Mouse (Mus musculus) hindbrain, embryonic 15.5 days (tissue): ENCODE results near the gene Map3k7cl. TPM values are rescaled to one million over a fixed set of nuclear protein-coding genes. Genes with fewer than 3 reads are reported as not detected.

Source experiments
- ATAC-seq: fragments of 200-750 bp; cut with Nextera tagmentation; 2 replicates; pipeline ENCODE4 v1.8.0; 2017; ENCODE audit warnings: low read depth, moderate number of reproducible peaks, moderate TSS enrichment; ENCODE audit not compliant: low FRiP score
- H3K27ac ChIP-seq: fragments of 300-500 bp; sonication (generic); replicated peaks from 2 replicates; pipeline ENCODE4 v1.5.1; 2015; ENCODE audit warnings: mild to moderate bottlenecking, inconsistent platforms
- H3K27me3 ChIP-seq: fragments of 300-500 bp; sonication (generic); 2 replicates; pipeline ENCODE4 v1.6.1; 2015; ENCODE audit warnings: control low read depth, inconsistent platforms
- H3K36me3 ChIP-seq: fragments of 300-500 bp; sonication (generic); 2 replicates; pipeline ENCODE4 v1.6.1; 2015; ENCODE audit warnings: control low read depth, inconsistent platforms
- H3K4me1 ChIP-seq: fragments of 300-500 bp; sonication (generic); replicated peaks from 2 replicates; pipeline ENCODE4 v1.6.1; 2015; ENCODE audit warnings: control low read depth, inconsistent platforms
- H3K4me2 ChIP-seq: fragments of 300-500 bp; sonication (generic); 2 replicates; pipeline ENCODE4 v1.6.1; 2015; ENCODE audit warnings: moderate library complexity, mild to moderate bottlenecking, inconsistent platforms
- H3K4me3 ChIP-seq: fragments of 300-500 bp; sonication (generic); 2 replicates; pipeline ENCODE4 v1.5.1; 2015; ENCODE audit warnings: mild to moderate bottlenecking, inconsistent platforms
- H3K9ac ChIP-seq: fragments of 300-500 bp; sonication (generic); 2 replicates; pipeline ENCODE4 v1.6.1; 2015; ENCODE audit warnings: inconsistent platforms
- H3K9me3 ChIP-seq: fragments of 300-500 bp; sonication (generic); 2 replicates; pipeline ENCODE4 v1.6.1; 2016; ENCODE audit warnings: control low read depth, inconsistent platforms
- WGBS: fragments of 180-500 bp; shearing (Covaris S2); methylation state at CpG from one replicate; pipeline ENCODE4 v1.1.7; 2015; 5-methylcytosine and 5-hydroxymethylcytosine counted together
- polyA plus RNA-seq: library from polyadenylated mRNA; unstranded; fragments of >200 nt; fragmentation: Nextera tagmentation; extraction: Ambion mirVana; gene quantifications from 2 replicates; pipeline ENCODE4 v1.2.1, GENCODE M21; 2015

Map3k7cl gene
- polyA plus RNA-seq: not detected in 2 replicates

DNA sequence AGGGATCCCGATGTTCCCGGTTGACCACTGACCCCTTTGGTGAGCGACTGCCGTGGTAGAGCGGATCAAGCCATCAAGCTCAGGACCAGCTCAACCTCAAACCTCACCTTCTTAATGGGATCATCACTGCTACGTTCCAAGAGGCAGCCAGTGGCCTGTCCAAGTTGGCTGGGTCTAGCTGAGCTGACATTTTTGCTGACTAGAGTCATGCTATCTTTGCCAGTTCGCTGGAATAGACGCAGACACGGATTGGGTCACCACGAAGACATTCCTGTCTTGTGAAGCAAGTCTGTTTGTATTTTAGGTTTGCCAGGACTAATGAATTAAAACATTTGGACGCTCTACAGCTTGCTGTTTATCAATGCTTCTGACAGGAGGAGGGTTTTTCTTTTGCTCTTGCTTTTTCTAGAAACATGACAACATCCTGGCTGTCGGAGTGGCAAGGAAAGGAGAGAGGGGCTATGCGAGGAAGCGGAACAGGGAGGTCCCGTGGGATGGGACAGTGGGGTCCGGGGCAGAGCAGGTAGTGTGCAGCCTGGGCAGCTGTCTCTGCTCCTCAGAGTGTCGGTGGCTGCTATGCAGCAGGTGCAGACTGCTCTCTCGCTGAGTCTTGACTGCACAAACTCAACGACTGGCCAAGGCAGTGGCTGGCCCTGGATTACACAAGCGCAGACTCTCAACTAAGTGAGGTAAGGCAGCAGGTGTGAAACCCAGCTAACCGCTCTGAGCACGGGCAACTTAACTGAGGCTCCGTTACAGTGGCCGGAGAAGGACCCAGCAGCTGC, at the start of gene Map3k7cl:
TSS of gene Map3k7cl (plus strand) at position 424 of the 785 bp plus-strand sequence.
- no peak within 1 kb of the TSS for H3K27ac ChIP-seq
- WGBS: 79% methylated on average over 24 of the region's 24 CpGs

DNA sequence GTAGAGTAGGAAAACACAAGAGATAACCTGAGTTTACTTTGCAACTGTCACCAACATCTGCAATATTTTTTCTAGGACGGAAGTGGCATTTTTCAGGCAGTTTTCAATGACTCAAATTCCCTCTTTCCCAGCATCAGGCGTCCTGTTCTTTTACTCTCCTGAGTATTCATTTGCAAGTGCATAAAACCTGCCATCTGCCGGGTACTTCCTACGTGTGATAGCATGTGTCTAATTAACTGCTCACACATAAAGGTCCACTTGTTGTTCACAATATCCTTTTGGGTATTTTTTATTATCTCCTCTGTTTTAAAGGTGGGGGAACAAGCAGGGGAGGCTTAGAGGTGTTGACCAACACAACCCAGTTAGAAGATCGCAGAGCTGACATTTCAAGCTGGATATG, 41.4 kb upstream of the Map3k7cl start:
- no peak overlapping the region for H3K4me2 ChIP-seq
- no peaks in the 10 kb centered on the region for H3K27me3 ChIP-seq
- no peak overlapping the region for H3K9ac ChIP-seq
- WGBS: 56% methylated on average over 5 of the region's 5 CpGs
- no peaks in the 10 kb centered on the region for H3K4me1 ChIP-seq
- ATAC-seq: no peak
- H3K36me3 ChIP-seq: no peaks in the 10 kb centered on the region
- H3K27ac ChIP-seq: no peak overlapping the region
- no peaks in the 10 kb centered on the region for H3K9me3 ChIP-seq
- no peak overlapping the region for H3K4me3 ChIP-seq

More for the DNA sequence above, at the start of gene Map3k7cl:
- no peak within 1 kb of the TSS for H3K4me2 ChIP-seq
- ATAC-seq: no peak
- no peaks in the 10 kb centered on the region for H3K27me3 ChIP-seq
- H3K9ac ChIP-seq: no peak within 1 kb of the TSS
- no peaks in the 10 kb centered on the region for H3K36me3 ChIP-seq
- H3K4me1 ChIP-seq: no peaks in the 10 kb centered on the region
- no peak within 1 kb of the TSS for H3K4me3 ChIP-seq
- no peaks in the 10 kb centered on the region for H3K9me3 ChIP-seq

DNA sequence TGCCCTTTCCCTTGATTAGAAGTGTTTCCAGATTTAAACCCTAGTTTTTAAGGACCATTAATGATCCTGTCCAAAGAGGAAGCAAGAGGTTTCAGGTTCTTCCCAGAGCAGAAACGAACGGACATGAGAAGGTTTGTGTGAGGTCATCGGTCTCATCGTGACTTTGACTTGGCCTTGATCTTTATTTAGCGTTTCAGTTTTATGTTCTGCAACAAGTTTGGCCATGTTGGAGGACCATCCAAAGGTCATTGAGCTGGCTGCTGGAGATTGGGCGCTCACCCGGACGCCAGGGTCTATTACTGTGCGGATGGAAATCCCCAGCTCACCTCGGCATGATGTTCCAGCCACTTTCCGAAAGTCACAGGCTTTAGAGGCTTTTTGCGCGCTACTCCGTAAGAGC, 40.8 kb upstream of the Map3k7cl start:
- ATAC-seq: no peak
- whole genome bisulfite sequencing: 95% methylated on average over 14 of the region's 14 CpGs
- Histone ChIP-seq H3K4me3 (no peak overlapping the region), H3K4me2 (no peak overlapping the region), H3K27ac (no peak overlapping the region), H3K27me3 (no peaks in the 10 kb centered on the region), H3K36me3 (no peaks in the 10 kb centered on the region), H3K4me1 (no peaks in the 10 kb centered on the region), H3K9me3 (no peaks in the 10 kb centered on the region), H3K9ac (no peak overlapping the region)

DNA sequence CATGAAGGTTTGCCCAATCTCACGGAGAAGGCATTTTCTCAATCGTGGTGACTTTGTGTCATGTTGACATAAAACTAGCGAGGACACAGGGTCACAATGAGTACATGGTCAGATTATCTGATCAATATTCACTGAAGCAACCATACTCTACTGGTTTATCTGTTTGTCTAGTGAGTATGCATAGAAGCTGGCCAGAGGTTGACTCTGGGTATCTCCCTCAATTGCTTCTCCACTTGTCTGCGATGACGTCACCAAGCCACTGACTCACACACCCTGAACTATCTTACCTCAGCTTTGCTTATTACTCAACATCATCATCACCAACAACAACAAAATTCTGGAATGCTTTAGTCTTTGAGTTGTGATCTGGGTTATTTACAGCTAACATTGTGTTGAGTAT, 28.9 kb upstream of the Map3k7cl start:
- no peak overlapping the region for H3K4me2 ChIP-seq
- H3K9ac ChIP-seq: no peak overlapping the region
- no peaks in the 10 kb centered on the region; the same call in 1 of the 2 replicates for H3K4me1 ChIP-seq
- H3K36me3 ChIP-seq: no peaks in the 10 kb centered on the region
- H3K27me3 ChIP-seq: no peaks in the 10 kb centered on the region
- WGBS: 92% methylated on average over 5 of the region's 5 CpGs
- H3K4me3 ChIP-seq: no peak overlapping the region
- ATAC-seq: no peak
- no peak overlapping the region for H3K27ac ChIP-seq
- no peaks in the 10 kb centered on the region for H3K9me3 ChIP-seq

DNA sequence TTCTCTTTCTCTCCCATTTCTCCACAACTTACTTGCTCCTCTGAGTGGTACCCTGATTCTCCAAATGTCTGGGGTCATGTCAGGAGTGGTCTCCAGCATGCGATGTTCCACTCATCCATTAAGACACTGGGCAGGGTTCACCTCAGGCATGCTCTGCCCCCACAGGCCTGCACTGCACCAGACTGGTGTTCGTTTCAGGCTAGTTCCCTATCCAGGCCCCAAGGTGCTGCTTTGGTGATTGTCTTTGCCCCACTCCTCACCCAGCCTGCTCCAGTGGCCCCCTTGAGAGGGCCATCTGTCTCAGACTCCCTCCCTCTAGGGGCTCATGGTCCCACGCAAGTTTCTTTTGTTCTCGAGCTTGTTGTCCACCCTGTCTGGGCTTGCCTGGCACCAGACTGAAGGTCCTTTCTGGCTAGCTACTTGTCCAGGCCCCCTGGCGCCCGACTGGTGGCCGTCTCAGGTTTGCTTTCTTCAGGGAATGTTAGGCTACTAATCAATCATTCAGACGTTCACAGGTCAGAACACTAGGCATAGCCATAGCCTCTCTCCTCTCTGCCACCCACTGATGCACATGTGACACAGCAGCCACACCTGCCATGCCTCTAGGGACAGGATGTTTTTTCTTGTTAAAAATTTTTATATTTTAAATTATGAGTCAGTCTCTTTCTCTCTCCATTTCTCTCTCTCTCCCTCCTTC, 25.4 kb upstream of the Map3k7cl start:
- 56% methylated on average over 8 of the region's 8 CpGs for WGBS
- Histone ChIP-seq H3K4me2 (no peak overlapping the region), H3K4me3 (no peak overlapping the region), H3K27ac (no peak overlapping the region), H3K27me3 (no peaks in the 10 kb centered on the region), H3K9me3 (no peaks in the 10 kb centered on the region), H3K36me3 (no peaks in the 10 kb centered on the region), H3K4me1 (no peaks in the 10 kb centered on the region; the same call in 1 of the 2 replicates), H3K9ac (no peak overlapping the region)
- no peak for ATAC-seq

DNA sequence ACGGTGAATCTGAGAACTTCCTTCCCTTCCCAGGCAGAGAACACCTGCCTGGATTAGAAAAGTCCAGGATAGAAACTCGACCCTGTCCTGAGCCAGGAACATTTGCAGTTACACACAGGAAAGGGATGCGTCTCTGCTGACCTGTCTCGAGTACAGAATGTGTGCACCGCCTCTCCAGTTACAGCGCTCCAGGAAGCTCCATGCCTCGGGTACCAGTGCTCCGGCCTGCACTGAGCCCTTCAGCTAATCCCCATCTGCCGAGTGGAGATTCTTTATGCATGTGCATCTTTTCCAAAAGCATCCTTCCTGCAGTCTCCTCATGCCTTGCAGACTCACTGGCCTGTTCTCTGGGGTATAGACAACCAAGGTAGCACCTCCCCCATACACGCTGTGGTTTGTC, 24.4 kb upstream of the Map3k7cl start:
- H3K27ac ChIP-seq: no peak overlapping the region
- H3K27me3 ChIP-seq: no peaks in the 10 kb centered on the region
- no peak overlapping the region for H3K9ac ChIP-seq
- ATAC-seq: no peak
- H3K36me3 ChIP-seq: no peaks in the 10 kb centered on the region
- WGBS: 80% methylated on average over 10 of the region's 10 CpGs
- H3K4me1 ChIP-seq: no peaks in the 10 kb centered on the region; the same call in 1 of the 2 replicates
- no peak overlapping the region for H3K4me2 ChIP-seq
- H3K4me3 ChIP-seq: no peak overlapping the region
- no peaks in the 10 kb centered on the region for H3K9me3 ChIP-seq

DNA sequence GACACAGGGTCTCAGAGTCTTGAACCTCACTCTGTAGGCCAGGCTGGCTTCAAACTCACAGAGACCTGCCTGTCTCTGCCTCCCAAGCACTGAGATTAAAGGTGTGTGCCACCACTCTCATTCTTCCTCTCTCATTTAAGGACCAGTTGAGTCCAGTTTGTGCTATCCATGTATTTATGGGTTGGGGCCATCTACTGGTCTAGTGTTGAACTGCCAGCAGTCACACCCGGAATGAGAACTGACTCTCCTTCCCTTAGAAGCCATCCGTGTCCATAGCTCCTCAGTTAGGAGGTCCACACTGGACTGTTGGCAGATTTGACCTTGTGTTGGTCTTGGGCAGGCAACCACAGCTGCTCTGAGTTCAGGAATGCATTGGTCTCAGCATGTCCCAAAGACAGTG, 4.8 kb upstream of the Map3k7cl start:
- no peak for ATAC-seq
- WGBS: 60% methylated on average over 2 of the region's 2 CpGs

DNA sequence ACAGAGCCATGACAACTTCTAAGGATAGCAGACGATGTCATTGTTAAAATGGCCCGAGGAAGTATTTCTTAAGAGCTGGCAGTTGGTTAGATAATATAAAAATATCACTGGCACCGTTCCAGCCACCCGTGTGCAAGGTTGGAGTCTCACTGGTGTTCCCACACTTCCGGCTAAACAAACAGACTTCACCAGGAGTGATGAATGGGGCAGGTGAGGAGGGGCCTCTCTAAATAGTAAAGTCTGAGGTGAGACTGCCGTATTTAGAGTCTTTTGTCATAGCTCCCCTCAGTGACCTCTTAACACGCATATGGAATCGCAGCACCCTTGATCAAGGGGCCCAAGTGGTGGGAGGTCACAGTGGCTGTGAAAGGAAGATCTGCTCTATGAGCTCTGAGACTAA, 3.2 kb downstream of the Map3k7cl start:
- 72% methylated on average over 8 of the region's 8 CpGs for WGBS

More for the DNA sequence above, 4.8 kb upstream of the Map3k7cl start:
- H3K36me3 ChIP-seq: no peaks in the 10 kb centered on the region
- H3K4me3 ChIP-seq: no peak overlapping the region
- H3K4me2 ChIP-seq: no peak overlapping the region
- no peak overlapping the region for H3K27ac ChIP-seq
- no peaks in the 10 kb centered on the region for H3K4me1 ChIP-seq
- no peaks in the 10 kb centered on the region for H3K9me3 ChIP-seq
- no peak overlapping the region for H3K9ac ChIP-seq
- no peaks in the 10 kb centered on the region for H3K27me3 ChIP-seq

DNA sequence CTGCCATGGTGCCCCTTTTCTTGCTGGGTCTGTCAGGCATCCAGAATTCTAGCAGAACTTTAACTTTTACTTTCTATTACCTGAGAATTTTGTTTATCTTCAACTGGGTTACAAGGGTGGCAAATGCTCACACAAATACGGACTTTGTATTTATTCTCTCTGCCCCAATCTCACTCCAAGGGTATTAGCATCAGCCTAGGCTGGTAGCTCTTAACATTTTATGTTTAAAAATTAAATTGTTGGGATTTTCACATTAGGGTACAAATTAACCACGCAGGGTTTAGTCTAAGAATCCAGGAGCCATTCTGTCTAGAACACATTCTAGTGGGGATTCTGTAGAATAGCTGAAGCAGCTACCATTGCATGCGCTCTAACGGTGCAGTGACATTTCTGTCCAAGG, 8.4 kb downstream of the Map3k7cl start:
- H3K4me3 ChIP-seq: no peak overlapping the region
- H3K9me3 ChIP-seq: no peaks in the 10 kb centered on the region
- H3K9ac ChIP-seq: no peak overlapping the region
- 87% methylated on average over 4 of the region's 4 CpGs for WGBS
- no peaks in the 10 kb centered on the region for H3K36me3 ChIP-seq
- H3K27ac ChIP-seq: no peak overlapping the region
- no peaks in the 10 kb centered on the region for H3K4me1 ChIP-seq
- no peak overlapping the region for H3K4me2 ChIP-seq
- H3K27me3 ChIP-seq: no peaks in the 10 kb centered on the region
- no peak for ATAC-seq

More for the DNA sequence above, 3.2 kb downstream of the Map3k7cl start:
- no peaks in the 10 kb centered on the region for H3K27me3 ChIP-seq
- H3K9ac ChIP-seq: no peak overlapping the region
- H3K9me3 ChIP-seq: no peaks in the 10 kb centered on the region
- no peak overlapping the region for H3K4me3 ChIP-seq
- H3K4me2 ChIP-seq: no peak overlapping the region
- no peak overlapping the region for H3K27ac ChIP-seq
- no peak for ATAC-seq
- H3K4me1 ChIP-seq: no peaks in the 10 kb centered on the region
- H3K36me3 ChIP-seq: no peaks in the 10 kb centered on the region

DNA sequence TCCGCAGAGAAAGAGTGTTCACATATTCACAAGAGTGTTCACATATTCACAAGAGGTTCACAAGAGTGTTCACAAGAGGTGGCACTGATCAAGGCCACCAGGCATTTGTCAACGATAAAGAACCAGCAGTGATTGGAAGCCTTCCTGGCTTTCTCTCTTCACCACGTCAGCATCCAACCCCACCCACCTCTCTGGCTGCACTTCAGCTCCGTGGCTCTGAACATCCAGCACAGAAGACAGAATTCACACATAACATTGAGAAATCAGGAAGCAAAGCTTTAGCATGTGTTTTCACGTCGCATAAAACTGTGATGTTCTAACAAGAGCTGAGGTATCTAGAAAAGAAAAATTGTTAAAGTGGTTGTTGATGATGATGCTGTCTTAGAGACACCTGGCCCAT, 10.4 kb downstream of the Map3k7cl start:
- no peak overlapping the region for H3K9ac ChIP-seq
- H3K27me3 ChIP-seq: no peaks in the 10 kb centered on the region
- H3K4me1 ChIP-seq: no peaks in the 10 kb centered on the region
- ATAC-seq: no peak
- H3K27ac ChIP-seq: no peak overlapping the region
- H3K4me2 ChIP-seq: no peak overlapping the region
- 88% methylated on average over 6 of the region's 6 CpGs for WGBS
- no peak overlapping the region for H3K4me3 ChIP-seq
- no peaks in the 10 kb centered on the region for H3K9me3 ChIP-seq
- H3K36me3 ChIP-seq: no peaks in the 10 kb centered on the region

DNA sequence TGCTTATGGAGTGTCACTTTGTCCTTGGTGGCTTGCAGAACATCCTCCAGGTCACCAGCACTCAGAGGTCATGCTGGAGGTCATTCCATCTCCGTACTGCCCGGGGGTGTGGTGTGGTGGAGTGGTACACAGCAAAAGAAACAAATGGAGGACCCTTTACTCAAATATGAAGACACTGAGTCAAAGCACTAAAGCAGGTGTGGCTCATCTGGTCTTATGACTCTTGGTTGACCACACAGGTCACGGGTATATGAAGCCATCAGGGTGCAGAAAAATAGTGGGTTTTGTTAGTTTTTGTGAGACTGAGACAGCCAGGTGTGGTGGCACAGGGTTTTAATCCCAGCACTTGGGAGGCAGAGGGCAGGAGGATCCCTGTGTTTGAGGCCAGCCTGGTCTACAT, 11.4 kb downstream of the Map3k7cl start:
- Histone ChIP-seq H3K27ac (no peak overlapping the region), H3K4me3 (no peak overlapping the region), H3K4me1 (no peaks in the 10 kb centered on the region), H3K9me3 (no peaks in the 10 kb centered on the region), H3K9ac (no peak overlapping the region), H3K36me3 (no peaks in the 10 kb centered on the region), H3K27me3 (no peaks in the 10 kb centered on the region), H3K4me2 (no peak overlapping the region)
- ATAC-seq: no peak
- 86% methylated on average over 3 of the region's 3 CpGs for WGBS

DNA sequence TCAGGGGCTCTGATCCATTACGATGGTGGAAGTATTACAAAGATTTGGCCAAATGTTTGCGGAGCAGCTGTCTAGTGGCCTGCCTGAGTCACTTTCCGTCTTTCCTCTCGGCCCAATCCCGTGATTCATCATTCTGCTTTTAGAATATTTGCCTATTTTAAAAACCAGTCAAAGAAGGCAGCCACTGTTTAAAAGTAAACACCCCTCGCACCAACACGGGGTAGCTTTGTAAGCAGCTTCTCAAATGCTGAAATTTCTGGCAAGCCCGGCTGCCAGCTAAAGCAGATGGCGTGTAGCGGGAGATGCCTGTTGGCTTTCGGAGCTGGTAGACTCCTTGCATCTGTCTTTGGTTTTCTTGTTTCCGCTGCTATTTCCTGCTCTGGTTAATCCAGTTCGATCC, 14.4 kb downstream of the Map3k7cl start:
- no peak overlapping the region for H3K4me2 ChIP-seq
- no peaks in the 10 kb centered on the region for H3K4me1 ChIP-seq
- H3K27me3 ChIP-seq: no peaks in the 10 kb centered on the region
- no peaks in the 10 kb centered on the region for H3K36me3 ChIP-seq
- ATAC-seq: 0 out of 2 replicates have a peak, but pooled peaks have one; percentile 54
- H3K4me3 ChIP-seq: no peak overlapping the region
- WGBS: 76% methylated on average over 13 of the region's 13 CpGs
- no peak overlapping the region for H3K9ac ChIP-seq
- no peaks in the 10 kb centered on the region for H3K9me3 ChIP-seq
- 0 out of 2 replicates have a peak overlapping the region, but pooled peaks have one; percentile 11 for H3K27ac ChIP-seq
